Mouse (Mus musculus): Measurements from ENCODE around the gene Tcf12. TPM values are rescaled to one million over a fixed set of nuclear protein-coding genes. Genes with fewer than 3 reads are reported as not detected.

Gene Tcf12
- total and polyA plus RNA-seq, 2 experiments from 2014 or later: 37.4 to 122 TPM

- no peaks in the 10 kb centered on the region for H3K27me3 ChIP-seq (ENCODE audit: insufficient read depth, low read length)
- ATAC-seq (ENCODE audit: low FRiP score) (no peak), DNase-seq (ENCODE audit: low spot score) (no peak)
- H3K9me3 ChIP-seq (ENCODE audit: low read length): no peaks in the 10 kb centered on the region
- no peaks in the 10 kb centered on the region for H3K36me3 ChIP-seq (ENCODE audit: insufficient read depth, low read length)
- no peak overlapping the region for H3K9ac ChIP-seq (replicated peaks; ENCODE audit: low read length, poor library complexity, severe bottlenecking)
- no peaks in the 10 kb centered on the region for H3K4me1 ChIP-seq (ENCODE audit: insufficient read depth, low read length)
- H3K27ac ChIP-seq (ENCODE audit: low read depth, low read length): no peak overlapping the region
- no peak for TF ChIP-seq CTCF (IDR thresholded peaks at IDR 0.05)
- no peak overlapping the region for H3K4me2 ChIP-seq (ENCODE audit: low read depth, low read length, poor library complexity, severe bottlenecking)
- H3K4me3 ChIP-seq (ENCODE audit: low read depth, low read length): no peak overlapping the region
- WGBS: 100% methylated on average over 1 of the region's 1 CpGs
Measured at GRCm38 (mm10) chr9:71952621-71953076, 159.0 kb downstream of the Tcf12 start.

DNA sequence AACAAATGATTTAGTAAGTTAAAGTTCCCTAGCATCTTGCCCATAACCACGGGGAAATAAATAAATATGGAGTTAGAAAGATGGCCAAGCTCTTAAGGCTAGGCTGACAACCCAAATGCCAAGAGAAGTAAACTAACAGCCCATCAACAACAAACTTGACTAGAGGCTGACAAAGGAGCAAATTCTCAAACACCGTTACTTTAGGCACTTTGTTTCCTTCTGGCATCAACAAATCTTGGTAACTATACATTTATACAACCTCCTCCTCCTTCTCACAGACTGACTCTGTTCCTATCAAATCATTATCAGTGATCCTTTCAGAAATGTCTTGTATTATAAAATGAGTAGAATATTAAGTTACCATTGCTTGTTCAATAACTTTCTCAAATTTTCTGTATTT, 159.7 kb downstream of the Tcf12 start:
- ATAC-seq (ENCODE audit: low FRiP score): no peak
- Histone ChIP-seq H3K36me3 (ENCODE audit: insufficient read depth, low read length) (no peaks in the 10 kb centered on the region), H3K4me1 (ENCODE audit: insufficient read depth, low read length) (no peaks in the 10 kb centered on the region), H3K27me3 (ENCODE audit: insufficient read depth, low read length) (no peaks in the 10 kb centered on the region), H3K4me2 (ENCODE audit: low read depth, low read length, poor library complexity, severe bottlenecking) (no peak overlapping the region), H3K27ac (ENCODE audit: low read depth, low read length) (no peak overlapping the region), H3K9me3 (ENCODE audit: low read length) (no peaks in the 10 kb centered on the region), H3K9ac (replicated peaks; ENCODE audit: low read length, poor library complexity, severe bottlenecking) (no peak overlapping the region), H3K4me3 (ENCODE audit: low read depth, low read length) (no peak overlapping the region)
- TF ChIP-seq CTCF (IDR thresholded peaks at IDR 0.05): no peak
- no peak for DNase-seq (ENCODE audit: low spot score)
- 94% methylated on average over 2 of the region's 2 CpGs for WGBS

DNA sequence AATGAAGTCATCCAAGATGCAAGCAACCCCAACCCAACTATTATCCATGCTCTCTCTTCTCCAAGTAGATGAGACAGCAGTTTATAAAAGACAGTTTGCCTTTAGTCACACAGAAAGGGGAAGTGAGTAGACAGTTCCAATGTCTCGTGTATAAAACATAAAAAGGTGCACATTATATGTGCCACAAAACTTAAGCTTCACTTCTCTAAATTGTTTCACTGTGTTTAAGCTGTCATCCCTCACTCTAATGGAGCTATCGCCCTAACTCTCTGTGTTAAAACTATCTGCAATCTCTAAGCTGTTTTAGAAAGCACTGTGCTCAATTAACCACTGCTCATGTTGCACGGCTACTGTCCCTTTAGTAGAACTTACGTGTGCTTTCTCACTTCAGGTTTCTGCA, 160.3 kb downstream of the Tcf12 start:
- 78% methylated on average over 4 of the region's 4 CpGs for WGBS
- Histone ChIP-seq H3K36me3 (ENCODE audit: insufficient read depth, low read length) (no peaks in the 10 kb centered on the region), H3K4me2 (ENCODE audit: low read depth, low read length, poor library complexity, severe bottlenecking) (no peak overlapping the region), H3K4me1 (ENCODE audit: insufficient read depth, low read length) (no peaks in the 10 kb centered on the region), H3K9ac (replicated peaks; ENCODE audit: low read length, poor library complexity, severe bottlenecking) (no peak overlapping the region), H3K9me3 (ENCODE audit: low read length) (no peaks in the 10 kb centered on the region), H3K27ac (ENCODE audit: low read depth, low read length) (no peak overlapping the region), H3K27me3 (ENCODE audit: insufficient read depth, low read length) (no peaks in the 10 kb centered on the region), H3K4me3 (ENCODE audit: low read depth, low read length) (no peak overlapping the region)
- DNase-seq (ENCODE audit: low spot score): no peak
- ATAC-seq (ENCODE audit: low FRiP score): no peak
- TF ChIP-seq CTCF (IDR thresholded peaks at IDR 0.05): no peak

- no peaks in the 10 kb centered on the region for H3K9me3 ChIP-seq (ENCODE audit: low read length)
- no peak overlapping the region for H3K4me2 ChIP-seq (ENCODE audit: low read depth, low read length, poor library complexity, severe bottlenecking)
- TF ChIP-seq CTCF (IDR thresholded peaks at IDR 0.05): no peak
- H3K9ac ChIP-seq (replicated peaks; ENCODE audit: low read length, poor library complexity, severe bottlenecking): no peak overlapping the region
- ATAC-seq (ENCODE audit: low FRiP score): no peak
- H3K4me3 ChIP-seq (ENCODE audit: low read depth, low read length): no peak overlapping the region
- DNase-seq (ENCODE audit: low spot score): no peak
- WGBS: 91% methylated on average over 4 of the region's 4 CpGs
- H3K27ac ChIP-seq (ENCODE audit: low read depth, low read length): no peak overlapping the region
- no peaks in the 10 kb centered on the region for H3K36me3 ChIP-seq (ENCODE audit: insufficient read depth, low read length)
- no peaks in the 10 kb centered on the region for H3K27me3 ChIP-seq (ENCODE audit: insufficient read depth, low read length)
- H3K4me1 ChIP-seq (ENCODE audit: insufficient read depth, low read length): no peaks in the 10 kb centered on the region
Measured at GRCm38 (mm10) chr9:71944801-71945200, 166.9 kb downstream of the Tcf12 start.

DNA sequence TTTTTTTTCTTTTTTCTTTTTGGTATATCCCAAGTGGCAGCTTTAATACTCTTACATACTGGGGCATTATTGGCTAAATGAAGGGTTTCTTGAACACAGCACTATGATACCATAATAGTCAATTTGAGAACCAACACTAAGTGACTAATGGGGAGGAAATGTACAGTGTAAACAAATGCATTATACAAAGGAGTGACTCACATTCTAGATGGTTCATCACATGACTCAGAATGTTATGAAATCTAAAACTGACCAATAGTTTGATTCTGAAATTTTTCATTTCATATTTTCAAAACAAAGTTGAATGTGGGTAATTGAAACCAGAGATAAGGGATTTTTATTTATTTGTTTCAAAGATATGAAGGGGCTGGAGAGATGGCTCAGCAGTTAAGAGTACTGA, 169.2 kb downstream of the Tcf12 start:
- TF ChIP-seq CTCF (IDR thresholded peaks at IDR 0.05): no peak
- Histone ChIP-seq H3K4me3 (ENCODE audit: low read depth, low read length) (no peak overlapping the region), H3K9ac (replicated peaks; ENCODE audit: low read length, poor library complexity, severe bottlenecking) (no peak overlapping the region), H3K4me1 (ENCODE audit: insufficient read depth, low read length) (no peaks in the 10 kb centered on the region), H3K9me3 (ENCODE audit: low read length) (no peaks in the 10 kb centered on the region), H3K4me2 (ENCODE audit: low read depth, low read length, poor library complexity, severe bottlenecking) (no peak overlapping the region), H3K27me3 (ENCODE audit: insufficient read depth, low read length) (no peaks in the 10 kb centered on the region), H3K27ac (ENCODE audit: low read depth, low read length) (no peak overlapping the region), H3K36me3 (ENCODE audit: insufficient read depth, low read length) (no peaks in the 10 kb centered on the region)
- DNase-seq (ENCODE audit: low spot score): no peak
- ATAC-seq (ENCODE audit: low FRiP score): no peak

DNA sequence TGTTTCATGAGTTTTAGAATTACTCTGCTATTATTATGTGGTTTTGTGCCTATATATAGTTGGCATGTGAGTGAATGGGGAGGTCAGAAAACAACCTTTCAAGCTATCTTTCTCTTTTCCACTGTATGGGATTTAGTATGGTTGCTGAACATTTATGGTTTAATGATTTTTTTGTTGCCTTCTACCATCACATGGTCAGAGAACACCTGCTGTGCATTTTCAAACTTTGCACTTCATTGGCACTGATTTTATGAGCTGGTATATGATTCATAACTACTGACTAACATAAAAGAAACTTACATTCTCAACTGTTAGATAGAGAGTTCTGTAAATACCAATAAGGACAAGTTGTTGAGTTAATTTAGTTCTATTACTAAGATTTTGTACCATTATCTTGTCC, 171.7 kb downstream of the Tcf12 start:
- no peaks in the 10 kb centered on the region for H3K36me3 ChIP-seq (ENCODE audit: insufficient read depth, low read length)
- DNase-seq (ENCODE audit: low spot score): no peak
- no peaks in the 10 kb centered on the region for H3K4me1 ChIP-seq (ENCODE audit: insufficient read depth, low read length)
- no peak overlapping the region for H3K9ac ChIP-seq (replicated peaks; ENCODE audit: low read length, poor library complexity, severe bottlenecking)
- no peaks in the 10 kb centered on the region for H3K9me3 ChIP-seq (ENCODE audit: low read length)
- ATAC-seq (ENCODE audit: low FRiP score): no peak
- no peak for TF ChIP-seq CTCF (IDR thresholded peaks at IDR 0.05)
- no peak overlapping the region for H3K27ac ChIP-seq (ENCODE audit: low read depth, low read length)
- no peak overlapping the region for H3K4me3 ChIP-seq (ENCODE audit: low read depth, low read length)
- no peaks in the 10 kb centered on the region for H3K27me3 ChIP-seq (ENCODE audit: insufficient read depth, low read length)
- H3K4me2 ChIP-seq (ENCODE audit: low read depth, low read length, poor library complexity, severe bottlenecking): no peak overlapping the region

All from midbrain, postnatal 0 days (tissue).